Mouse (Mus musculus): ENCODE results near the gene Mgst2.

- TF ChIP-seq CTCF (IDR thresholded peaks at IDR 0.05; ENCODE audit: extremely low read depth, insufficient read depth, insufficient read length, insufficient replicate concordance) (no peak), POLR2A (IDR thresholded peaks at IDR 0.05; ENCODE audit: low read depth, low read length) (no peak)
Observed at GRCm38 (mm10) chr3:51646301-51646700, 13.9 kb upstream of the Mgst2 start.

Measured in spleen, adult 2 months (tissue).